Mouse (Mus musculus) neural tube, embryonic 11.5 days (tissue): ENCODE data around the gene Dpagt1. TPM values are rescaled to one million over a fixed set of nuclear protein-coding genes. Genes with fewer than 3 reads are reported as not detected.
"Not testable (repeated sequence)": the region's sequence is repeated elsewhere in the genome, so short reads cannot be mapped to it uniquely, and the experiment has no call there.

ENCODE experiments used
- ATAC-seq: fragments of 200-750 bp; cut with Nextera tagmentation; 2 replicates; pipeline ENCODE4 v1.8.0; 2017; ENCODE audit warnings: moderate number of reproducible peaks, mild to moderate bottlenecking, moderate TSS enrichment, moderate library complexity; ENCODE audit not compliant: insufficient read depth, low FRiP score, low TSS enrichment
- DNase-seq: peaks from one replicate; pipeline ENCODE4 v3.0.0-alpha.2; 2015; ENCODE audit warnings: low spot score
- H3K27ac ChIP-seq: fragments of 300-500 bp; sonication (generic); 2 replicates; pipeline ENCODE4 v1.5.1; 2014; ENCODE audit warnings: low read depth, mild to moderate bottlenecking, low read length
- H3K27me3 ChIP-seq: fragments of 300-500 bp; sonication (generic); 2 replicates; pipeline ENCODE4 v1.6.1; 2014; ENCODE audit warnings: mild to moderate bottlenecking, low read length, mixed read lengths; ENCODE audit not compliant: control insufficient read depth, insufficient read depth
- H3K36me3 ChIP-seq: fragments of 300-500 bp; sonication (generic); 2 replicates; pipeline ENCODE4 v1.6.1; 2014; ENCODE audit warnings: mild to moderate bottlenecking, low read length, moderate library complexity, mixed read lengths; ENCODE audit not compliant: control insufficient read depth, insufficient read depth
- H3K4me1 ChIP-seq: fragments of 300-500 bp; sonication (generic); 2 replicates; pipeline ENCODE4 v1.6.1; 2014; ENCODE audit warnings: low read length, mixed read lengths; ENCODE audit not compliant: control insufficient read depth, insufficient read depth
- H3K4me2 ChIP-seq: fragments of 300-500 bp; sonication (generic); 2 replicates; pipeline ENCODE4 v1.6.1; 2014; ENCODE audit warnings: low read depth, mild to moderate bottlenecking, moderate library complexity
- H3K4me3 ChIP-seq: fragments of 300-500 bp; sonication (generic); 2 replicates; pipeline ENCODE4 v1.5.1; 2014; ENCODE audit warnings: low read depth, low read length
- H3K9ac ChIP-seq: fragments of 300-500 bp; sonication (generic); 2 replicates; pipeline ENCODE4 v1.6.1; 2014; ENCODE audit warnings: mild to moderate bottlenecking, low read length
- H3K9me3 ChIP-seq: fragments of 300-500 bp; sonication (generic); 2 replicates; pipeline ENCODE4 v1.6.1; 2016; ENCODE audit warnings: low read length; ENCODE audit not compliant: control insufficient read depth
- WGBS: fragments of 180-500 bp; shearing (Covaris S2); extraction: QIAGEN DNeasy Blood & Tissue Kit; methylation state at CpG from one replicate; pipeline ENCODE4 v1.1.7; 2014; 5-methylcytosine and 5-hydroxymethylcytosine counted together
- polyA plus RNA-seq: library from polyadenylated mRNA; unstranded; fragments of >200 nt; fragmentation: Nextera tagmentation; extraction: Ambion mirVana; gene quantifications from 2 replicates; pipeline ENCODE4 v1.2.1, GENCODE M21; 2014

Dpagt1 gene
- polyA plus RNA-seq, 1 experiment from 2014 or later: 48.6 TPM

GRCm38 (mm10) chr9:44323656-44324055, 2.2 kb upstream of the Dpagt1 start:
- H3K27ac ChIP-seq, H3K9me3 ChIP-seq, ATAC-seq, H3K4me2 ChIP-seq, H3K27me3 ChIP-seq, H3K4me3 ChIP-seq, H3K9ac ChIP-seq, H3K36me3 ChIP-seq, DNase-seq: not testable (repeated sequence)
- WGBS: 81% methylated on average over 4 of the region's 4 CpGs
- H3K4me1 ChIP-seq: peaks cover 19% of the 10 kb centered on the region

GRCm38 (mm10) chr9:44324147-44324546, 1.7 kb upstream of the Dpagt1 start:
- 69% methylated on average over 6 of the region's 6 CpGs for WGBS
- no peak overlapping the region for H3K4me3 ChIP-seq
- no peak for DNase-seq
- no peaks in the 10 kb centered on the region for H3K36me3 ChIP-seq
- H3K27ac ChIP-seq: no peak overlapping the region
- peaks cover 14% of the 10 kb centered on the region for H3K4me1 ChIP-seq
- H3K9ac ChIP-seq: no peak overlapping the region
- no peak for ATAC-seq
- no peaks in the 10 kb centered on the region for H3K27me3 ChIP-seq
- no peaks in the 10 kb centered on the region for H3K9me3 ChIP-seq
- H3K4me2 ChIP-seq: no peak overlapping the region

DNA sequence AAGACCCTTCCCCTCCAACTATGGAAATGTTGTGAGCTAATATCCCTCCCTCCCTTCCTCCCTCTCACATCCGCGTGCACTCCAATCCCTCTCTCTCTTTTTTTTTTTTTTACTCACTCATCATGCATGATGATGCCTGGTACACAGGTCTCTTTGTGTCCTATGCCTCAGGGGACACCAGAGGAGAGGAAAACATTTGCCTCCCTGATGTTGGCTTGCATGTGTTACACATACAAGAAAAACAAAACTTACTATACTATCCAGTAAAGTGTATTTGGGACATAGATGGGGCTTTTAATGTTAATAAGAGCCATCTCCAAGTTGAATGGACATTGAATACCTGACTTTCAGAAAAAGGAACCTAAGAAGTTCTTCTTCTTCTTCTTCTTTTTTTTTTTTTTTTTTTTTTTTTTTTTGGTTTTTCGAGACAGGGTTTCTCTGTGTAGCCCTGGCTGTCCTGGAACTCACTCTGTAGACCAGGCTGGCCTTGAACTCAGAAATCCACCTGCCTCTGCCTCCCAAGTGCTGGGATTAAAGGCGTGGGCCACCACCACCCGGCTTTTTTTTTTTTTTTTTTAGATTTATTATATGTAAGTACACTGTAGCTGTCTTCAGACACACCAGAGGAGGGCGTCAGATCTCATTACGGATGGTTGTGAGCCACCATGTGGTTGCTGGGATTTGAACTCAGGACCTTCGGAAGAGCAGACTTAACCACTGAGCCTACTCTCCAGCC, 619 bp upstream of the Dpagt1 start:
- 76% methylated on average over 7 of the region's 8 CpGs for WGBS
- not testable (repeated sequence) for H3K36me3 ChIP-seq, H3K9me3 ChIP-seq, DNase-seq, H3K4me2 ChIP-seq, H3K9ac ChIP-seq, H3K4me3 ChIP-seq, H3K27ac ChIP-seq, ATAC-seq, H3K27me3 ChIP-seq
- peaks cover 11% of the 10 kb centered on the region for H3K4me1 ChIP-seq

GRCm38 (mm10) chr9:44326371-44327063, 698 bp downstream of the Dpagt1 start:
- H3K9me3 ChIP-seq: no peaks in the 10 kb centered on the region
- H3K4me1 ChIP-seq: peaks cover 5% of the 10 kb centered on the region; the same call in 1 of the 2 replicates
- H3K27me3 ChIP-seq: no peaks in the 10 kb centered on the region
- H3K4me2 ChIP-seq: peak overlapping the region; percentile 81
- DNase-seq: peak; percentile 82
- WGBS: under 1% methylated on average over 38 of the region's 38 CpGs
- peak; percentile 90 for ATAC-seq
- H3K9ac ChIP-seq: peak overlapping the region; percentile 92
- peak overlapping the region; percentile 84 for H3K4me3 ChIP-seq
- H3K36me3 ChIP-seq: peaks cover 1% of the 10 kb centered on the region
- peak overlapping the region; percentile 84 for H3K27ac ChIP-seq

DNA sequence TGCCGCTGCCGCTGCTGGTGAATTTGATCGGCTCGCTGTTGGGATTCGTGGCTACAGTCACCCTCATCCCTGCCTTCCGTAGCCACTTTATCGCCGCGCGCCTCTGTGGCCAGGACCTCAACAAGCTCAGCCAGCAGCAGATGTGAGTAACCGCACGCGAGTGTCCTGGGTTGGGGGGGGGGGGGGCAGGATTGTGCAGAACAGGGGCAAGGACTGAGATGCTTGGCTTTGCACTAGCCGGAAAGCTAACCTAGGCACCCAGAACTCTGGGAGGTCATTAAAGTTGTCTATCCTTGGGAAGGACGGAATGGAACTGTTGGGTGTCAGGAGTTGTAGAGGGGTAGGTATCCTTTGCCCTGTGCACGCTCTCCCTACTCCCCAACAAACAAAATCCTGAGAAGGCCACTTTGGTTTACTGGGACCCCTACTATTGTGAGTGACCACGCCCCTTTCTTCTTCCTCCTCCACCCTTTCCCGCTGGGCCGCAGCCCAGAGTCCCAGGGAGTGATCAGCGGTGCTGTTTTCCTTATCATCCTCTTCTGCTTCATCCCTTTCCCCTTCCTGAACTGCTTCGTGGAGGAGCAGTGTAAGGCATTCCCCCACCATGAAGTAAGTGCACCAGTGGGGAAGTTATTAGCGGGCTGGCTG, 1.4 kb downstream of the Dpagt1 start:
- Histone ChIP-seq H3K4me2 (peak overlapping the region; percentile 81), H3K4me1 (peaks cover 5% of the 10 kb centered on the region; the same call in 1 of the 2 replicates), H3K9me3 (no peaks in the 10 kb centered on the region), H3K9ac (peak overlapping the region; percentile 92), H3K36me3 (peaks cover 6% of the 10 kb centered on the region), H3K4me3 (peak overlapping the region; percentile 84), H3K27ac (peak overlapping the region; percentile 84), H3K27me3 (no peaks in the 10 kb centered on the region)
- under 1% methylated on average over 22 of the region's 22 CpGs for WGBS
- ATAC-seq (peak; percentile 51), DNase-seq (peak; percentile 40)

- H3K4me3 ChIP-seq: peak overlapping the region; percentile 84; the same call in 1 of the 2 replicates
- no peaks in the 10 kb centered on the region for H3K27me3 ChIP-seq
- H3K36me3 ChIP-seq: peaks cover 11% of the 10 kb centered on the region
- H3K9ac ChIP-seq: no peak overlapping the region; the same call in 1 of the 2 replicates
- ATAC-seq: no peak
- peak overlapping the region; percentile 81 for H3K4me2 ChIP-seq
- DNase-seq: no peak
- peaks cover 5% of the 10 kb centered on the region; the same call in 1 of the 2 replicates for H3K4me1 ChIP-seq
- H3K27ac ChIP-seq: no peak overlapping the region
- H3K9me3 ChIP-seq: no peaks in the 10 kb centered on the region
- 92% methylated on average over 5 of the region's 5 CpGs for WGBS
Observed at GRCm38 (mm10) chr9:44327926-44328325, 2.1 kb downstream of the Dpagt1 start.

DNA sequence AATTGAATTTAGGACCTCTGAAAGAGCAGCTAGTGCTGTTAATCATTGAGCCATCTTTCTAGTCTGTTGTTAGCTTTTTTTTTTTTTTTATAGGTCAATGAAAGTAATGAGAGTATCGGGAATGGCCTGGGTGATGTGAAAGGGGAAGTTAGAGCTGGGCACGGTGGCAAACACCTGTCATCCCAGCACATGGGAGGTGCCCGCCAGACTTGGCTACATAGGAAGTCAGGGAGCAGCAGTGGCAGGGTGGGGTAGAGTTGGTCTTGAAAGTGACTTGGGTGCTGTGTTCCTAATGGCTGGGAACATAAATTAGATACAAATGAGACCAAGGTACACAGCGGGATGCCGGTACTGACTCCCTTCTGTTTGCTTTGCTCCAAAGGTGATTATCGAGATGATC, 4.9 kb downstream of the Dpagt1 start:
- Histone ChIP-seq H3K9me3 (no peaks in the 10 kb centered on the region), H3K4me3 (no peak overlapping the region), H3K9ac (no peak overlapping the region), H3K36me3 (peaks cover 20% of the 10 kb centered on the region), H3K4me1 (peaks cover 5% of the 10 kb centered on the region; the same call in 1 of the 2 replicates), H3K27me3 (no peaks in the 10 kb centered on the region), H3K4me2 (no peak overlapping the region), H3K27ac (no peak overlapping the region)
- DNase-seq (no peak), ATAC-seq (no peak)
- 97% methylated on average over 6 of the region's 6 CpGs for WGBS

- no peak overlapping the region for H3K4me2 ChIP-seq
- 93% methylated on average over 13 of the region's 13 CpGs for WGBS
- H3K27me3 ChIP-seq: no peaks in the 10 kb centered on the region
- DNase-seq (no peak), ATAC-seq (no peak)
- no peak overlapping the region for H3K27ac ChIP-seq
- H3K4me1 ChIP-seq: peaks cover 6% of the 10 kb centered on the region
- peaks cover 20% of the 10 kb centered on the region for H3K36me3 ChIP-seq
- H3K9me3 ChIP-seq: no peaks in the 10 kb centered on the region
- H3K4me3 ChIP-seq: no peak overlapping the region
- no peak overlapping the region for H3K9ac ChIP-seq
Observed at GRCm38 (mm10) chr9:44332918-44333638, 7.3 kb downstream of the Dpagt1 start.
